Mouse (Mus musculus): ENCODE measurements around the gene Hvcn1. TPM values are rescaled to one million over a fixed set of nuclear protein-coding genes. Genes with fewer than 3 reads are reported as not detected.

The Hvcn1 gene
- polyA plus RNA-seq, 1 experiment from 2014 or later = 1.9 TPM

- Histone ChIP-seq H3K4me3 (peak within 1 kb of the TSS; percentile 70), H3K27ac (peak within 1 kb of the TSS; percentile 78), H3K36me3 (replicated peaks) (0 out of 2 replicates have a peak, but pooled peaks cover under 1% of the 10 kb centered on the region), H3K4me1 (peaks cover 28% of the 10 kb centered on the region; the same call in 1 of the 2 replicates), H3K9me3 (no peaks in the 10 kb centered on the region), H3K4me2 (peak within 1 kb of the TSS; percentile 62), H3K27me3 (replicated peaks) (no peaks in the 10 kb centered on the region), H3K9ac (peak within 1 kb of the TSS; percentile 80)
- WGBS = 2% methylated on average over 49 of the region's 49 CpGs
- peak; percentile 99 for ATAC-seq (replicated peaks)
Observed at GRCm38 (mm10) chr5:122263933-122264905, 57.6 kb downstream of the Hvcn1 start, which contains the start of gene Tctn1. Tctn1 (minus strand) TSS chr5:122264460.

- H3K9ac ChIP-seq = no peak overlapping the region
- WGBS = 81% methylated on average over 3 of the region's 3 CpGs
- H3K4me2 ChIP-seq = no peak overlapping the region
Observed at GRCm38 (mm10) chr5:122265187-122265586, 58.6 kb downstream of the Hvcn1 start.

GRCm38 (mm10) chr5:122265942-122266341 lies 59.3 kb downstream of the Hvcn1 start:
- Histone ChIP-seq H3K9ac (no peak overlapping the region), H3K27me3 (replicated peaks) (no peaks in the 10 kb centered on the region), H3K4me1 (peaks cover 24% of the 10 kb centered on the region; the same call in 1 of the 2 replicates), H3K27ac (no peak overlapping the region), H3K9me3 (no peaks in the 10 kb centered on the region), H3K4me3 (no peak overlapping the region), H3K36me3 (replicated peaks) (no peaks in the 10 kb centered on the region), H3K4me2 (no peak overlapping the region)
- ATAC-seq (replicated peaks) = no peak
- WGBS = 98% methylated on average over 2 of the region's 2 CpGs

More at GRCm38 (mm10) chr5:122265187-122265586, 58.6 kb downstream of the Hvcn1 start:
- H3K9me3 ChIP-seq = no peaks in the 10 kb centered on the region
- peaks cover 28% of the 10 kb centered on the region; the same call in 1 of the 2 replicates for H3K4me1 ChIP-seq
- H3K27ac ChIP-seq = no peak overlapping the region
- H3K4me3 ChIP-seq = no peak overlapping the region
- no peaks in the 10 kb centered on the region for H3K27me3 ChIP-seq (replicated peaks)
- ATAC-seq (replicated peaks) = no peak
- H3K36me3 ChIP-seq (replicated peaks) = no peaks in the 10 kb centered on the region

- Histone ChIP-seq H3K27ac (no peak overlapping the region), H3K4me1 (peaks cover 14% of the 10 kb centered on the region; the same call in 1 of the 2 replicates), H3K9ac (no peak overlapping the region), H3K4me2 (no peak overlapping the region), H3K27me3 (replicated peaks) (no peaks in the 10 kb centered on the region), H3K9me3 (no peaks in the 10 kb centered on the region), H3K4me3 (no peak overlapping the region), H3K36me3 (replicated peaks) (no peaks in the 10 kb centered on the region)
- ATAC-seq (replicated peaks) = no peak
- WGBS = 83% methylated on average over 7 of the region's 7 CpGs
Observed at GRCm38 (mm10) chr5:122267136-122267535, 60.5 kb downstream of the Hvcn1 start.

GRCm38 (mm10) chr5:122267899-122268298 lies 61.3 kb downstream of the Hvcn1 start:
- H3K4me1 ChIP-seq = peaks cover 10% of the 10 kb centered on the region; the same call in 1 of the 2 replicates
- no peak for ATAC-seq (replicated peaks)
- H3K27ac ChIP-seq = no peak overlapping the region
- no peak overlapping the region for H3K9ac ChIP-seq
- H3K27me3 ChIP-seq (replicated peaks) = no peaks in the 10 kb centered on the region
- no peaks in the 10 kb centered on the region for H3K9me3 ChIP-seq
- no peak overlapping the region for H3K4me3 ChIP-seq
- H3K36me3 ChIP-seq (replicated peaks) = no peaks in the 10 kb centered on the region
- no peak overlapping the region for H3K4me2 ChIP-seq
- 30% methylated on average over 5 of the region's 5 CpGs for WGBS

- Histone ChIP-seq H3K27me3 (replicated peaks) (no peaks in the 10 kb centered on the region), H3K9ac (no peak overlapping the region), H3K4me2 (no peak overlapping the region), H3K4me1 (no peaks in the 10 kb centered on the region), H3K4me3 (no peak overlapping the region), H3K9me3 (no peaks in the 10 kb centered on the region), H3K36me3 (replicated peaks) (no peaks in the 10 kb centered on the region), H3K27ac (no peak overlapping the region)
- 76% methylated on average over 12 of the region's 12 CpGs for WGBS
- no peak for ATAC-seq (replicated peaks)
Observed at GRCm38 (mm10) chr5:122268858-122269604, 62.4 kb downstream of the Hvcn1 start.

- Histone ChIP-seq H3K4me2 (no peak overlapping the region), H3K4me3 (no peak overlapping the region), H3K27me3 (replicated peaks) (no peaks in the 10 kb centered on the region), H3K27ac (no peak overlapping the region), H3K9me3 (no peaks in the 10 kb centered on the region), H3K4me1 (peaks cover 2% of the 10 kb centered on the region; the same call in 1 of the 2 replicates), H3K9ac (no peak overlapping the region), H3K36me3 (replicated peaks) (no peaks in the 10 kb centered on the region)
- no peak for ATAC-seq (replicated peaks)
- 92% methylated on average over 5 of the region's 5 CpGs for WGBS
Observed at GRCm38 (mm10) chr5:122272821-122273220, 66.2 kb downstream of the Hvcn1 start.

- WGBS = 8% methylated on average over 5 of the region's 5 CpGs
- Histone ChIP-seq H3K9me3 (no peaks in the 10 kb centered on the region), H3K4me2 (no peak overlapping the region)
Observed at GRCm38 (mm10) chr5:122274785-122275184, 68.2 kb downstream of the Hvcn1 start.

GRCm38 (mm10) chr5:122278946-122279345 lies 72.3 kb downstream of the Hvcn1 start:
- Histone ChIP-seq H3K4me3 (no peak overlapping the region), H3K9ac (no peak overlapping the region), H3K27me3 (replicated peaks) (no peaks in the 10 kb centered on the region), H3K4me2 (no peak overlapping the region), H3K36me3 (replicated peaks) (no peaks in the 10 kb centered on the region), H3K4me1 (peaks cover 4% of the 10 kb centered on the region; the same call in 1 of the 2 replicates), H3K27ac (no peak overlapping the region), H3K9me3 (no peaks in the 10 kb centered on the region)
- 84% methylated on average over 7 of the region's 7 CpGs for WGBS
- ATAC-seq (replicated peaks) = no peak

More at GRCm38 (mm10) chr5:122274785-122275184, 68.2 kb downstream of the Hvcn1 start:
- Histone ChIP-seq H3K27me3 (replicated peaks) (no peaks in the 10 kb centered on the region), H3K36me3 (replicated peaks) (no peaks in the 10 kb centered on the region), H3K27ac (no peak overlapping the region), H3K4me3 (no peak overlapping the region), H3K4me1 (peaks cover 2% of the 10 kb centered on the region; the same call in 1 of the 2 replicates), H3K9ac (no peak overlapping the region)
- no peak for ATAC-seq (replicated peaks)

- 85% methylated on average over 12 of the region's 12 CpGs for WGBS
- no peaks in the 10 kb centered on the region for H3K36me3 ChIP-seq (replicated peaks)
Observed at GRCm38 (mm10) chr5:122279799-122280421, 73.3 kb downstream of the Hvcn1 start.

GRCm38 (mm10) chr5:122280422-122280826 lies 73.8 kb downstream of the Hvcn1 start:
- no peak overlapping the region for H3K4me2 ChIP-seq
- no peak overlapping the region for H3K9ac ChIP-seq
- no peak for ATAC-seq (replicated peaks)
- peaks cover 6% of the 10 kb centered on the region for H3K4me1 ChIP-seq
- no peaks in the 10 kb centered on the region for H3K36me3 ChIP-seq (replicated peaks)
- no peak overlapping the region for H3K4me3 ChIP-seq
- H3K27me3 ChIP-seq (replicated peaks) = no peaks in the 10 kb centered on the region
- no peaks in the 10 kb centered on the region for H3K9me3 ChIP-seq
- H3K27ac ChIP-seq = no peak overlapping the region
- WGBS = 57% methylated on average over 6 of the region's 6 CpGs

More at GRCm38 (mm10) chr5:122279799-122280421, 73.3 kb downstream of the Hvcn1 start:
- no peak for ATAC-seq (replicated peaks)
- Histone ChIP-seq H3K4me3 (no peak overlapping the region), H3K27ac (no peak overlapping the region), H3K9ac (no peak overlapping the region), H3K9me3 (no peaks in the 10 kb centered on the region), H3K27me3 (replicated peaks) (no peaks in the 10 kb centered on the region), H3K4me2 (no peak overlapping the region), H3K4me1 (peaks cover 2% of the 10 kb centered on the region; the same call in 1 of the 2 replicates)

All from midbrain, embryonic 15.5 days (tissue).